Mouse (Mus musculus): ENCODE measurements around the gene Vmn2r44. TPM values are rescaled to one million over a fixed set of nuclear protein-coding genes. Genes with fewer than 3 reads are reported as not detected.
"Not testable (repeated sequence)": the region's sequence is repeated elsewhere in the genome, so short reads cannot be mapped to it uniquely, and the experiment has no call there.

The Vmn2r44 gene
- not detected in 2 replicates for polyA plus RNA-seq (2012; ENCODE audit: insufficient read depth, insufficient read length, missing spikeins)

DNA sequence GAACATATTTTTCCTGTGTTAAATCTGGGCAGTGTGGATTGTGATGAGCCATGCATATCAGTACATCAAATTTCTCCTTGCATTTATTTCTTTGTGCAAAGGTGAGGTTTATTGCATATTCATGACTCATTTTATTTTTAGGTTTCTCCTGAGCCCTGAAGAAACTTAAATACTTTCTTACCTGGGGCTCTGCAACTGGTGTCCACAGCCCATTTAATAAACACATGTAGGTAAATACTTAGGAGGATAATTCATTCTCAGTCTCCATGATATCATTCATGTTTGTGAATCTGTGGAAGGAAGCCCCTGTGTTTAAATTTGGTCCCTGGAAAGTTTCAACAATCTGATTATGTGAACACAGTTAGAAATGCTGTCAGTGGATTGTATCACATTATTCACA is at the start of gene Vmn2r44:
Gene Vmn2r44, minus strand, starts transcription at position 101 of the 400 bp plus-strand sequence.
- not testable (repeated sequence) for H3K27ac ChIP-seq (replicated peaks; ENCODE audit: low read depth, low read length); H3K4me3 ChIP-seq (ENCODE audit: insufficient read depth, low read depth, low read length); H3K4me1 ChIP-seq (ENCODE audit: control insufficient read depth, insufficient read depth, insufficient read length, low read length)

DNA sequence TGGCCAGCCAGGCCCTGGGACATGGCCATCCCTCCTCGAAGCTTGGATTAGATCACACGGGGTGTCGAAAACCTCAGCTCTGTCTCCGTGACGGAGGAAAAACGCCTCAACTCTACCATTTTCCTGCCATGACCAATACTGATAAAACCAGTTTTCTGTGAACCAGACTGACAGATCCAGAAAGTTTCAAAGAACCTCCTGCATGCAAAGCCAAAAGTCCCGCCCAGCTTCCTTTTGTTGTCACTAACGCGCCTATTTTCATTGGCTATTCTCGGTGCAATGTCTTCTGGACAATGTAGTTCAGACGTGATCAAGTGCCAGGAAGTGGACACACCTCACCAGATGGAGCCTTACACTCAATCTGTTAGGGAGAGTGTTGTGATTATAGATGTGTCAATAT is 25.3 kb downstream of the Vmn2r44 start:
- H3K4me1 ChIP-seq (ENCODE audit: control insufficient read depth, insufficient read depth, insufficient read length, low read length); H3K4me3 ChIP-seq (ENCODE audit: insufficient read depth, low read depth, low read length): not testable (repeated sequence)

More for the DNA sequence above, 25.3 kb downstream of the Vmn2r44 start:
- H3K27ac ChIP-seq (replicated peaks; ENCODE audit: low read depth, low read length): not testable (repeated sequence)

Other genes starting within 250 kb of the Vmn2r44 start
- gene Vmn2r41, start 221.7 kb downstream of the Vmn2r44 start, polyA plus RNA-seq (2012; ENCODE audit: insufficient read depth, insufficient read length, missing spikeins): not detected in 2 replicates
- gene Vmn2r42, start 183.0 kb downstream of the Vmn2r44 start, polyA plus RNA-seq (2012; ENCODE audit: insufficient read depth, insufficient read length, missing spikeins): not detected in 2 replicates
- gene Vmn2r43, start 122.7 kb downstream of the Vmn2r44 start, polyA plus RNA-seq (2012; ENCODE audit: insufficient read depth, insufficient read length, missing spikeins): not detected in 2 replicates
- gene Vmn2r45, start 105.7 kb upstream of the Vmn2r44 start, polyA plus RNA-seq (2012; ENCODE audit: insufficient read depth, insufficient read length, missing spikeins): not detected in 2 replicates

Measured in brown adipose tissue, adult 24 weeks (tissue).